Mouse (Mus musculus) cerebellum, adult 2 months (tissue): Measurements from ENCODE around the gene Cnot1.

ENCODE experiments used
- CTCF ChIP-seq: fragments of 200-500 bp; IDR thresholded peaks from 2 replicates; pipeline ENCODE4 v1.5.1; 2011; ENCODE audit warnings: low read depth, mild to moderate bottlenecking, control low read depth, low read length, moderate library complexity, borderline replicate concordance; ENCODE audit not compliant: insufficient read depth
- POLR2A ChIP-seq: fragments of 200-500 bp; IDR thresholded peaks from 2 replicates; pipeline ENCODE4 v1.6.1; 2011; ENCODE audit warnings: low read length, control low read depth, borderline replicate concordance; ENCODE audit not compliant: insufficient read depth

- TF ChIP-seq CTCF (no peak), POLR2A (no peak)
Measured at GRCm38 (mm10) chr8:95764133-95764532, 43.1 kb downstream of the Cnot1 start.
